Mouse (Mus musculus): ENCODE measurements around the gene Atxn7. TPM values are rescaled to one million over a fixed set of nuclear protein-coding genes. Genes with fewer than 3 reads are reported as not detected.

The Atxn7 gene
- polyA plus RNA-seq, 1 experiment from 2014 or later: 2.7 TPM

GRCm38 (mm10) chr14:13970513-13970912, 9.3 kb downstream of the Atxn7 start:
- Histone ChIP-seq H3K36me3 (ENCODE audit: control insufficient read depth, insufficient read depth) (no peaks in the 10 kb centered on the region), H3K4me3 (ENCODE audit: low read length) (no peak overlapping the region), H3K27ac (ENCODE audit: low read length) (no peak overlapping the region), H3K9me3 (replicated peaks; ENCODE audit: control insufficient read depth, low read length) (no peaks in the 10 kb centered on the region), H3K27me3 (ENCODE audit: control insufficient read depth, insufficient read depth, low read length) (peaks cover 7% of the 10 kb centered on the region; the same call in 1 of the 2 replicates), H3K9ac (ENCODE audit: low read length) (no peak overlapping the region), H3K4me1 (ENCODE audit: control insufficient read depth, insufficient read depth, low read length) (peaks cover 5% of the 10 kb centered on the region), H3K4me2 (ENCODE audit: low read depth, low read length) (no peak overlapping the region)
- ATAC-seq (replicated peaks; ENCODE audit: extremely low read depth, insufficient read depth, low FRiP score): no peak
- WGBS: 90% methylated on average over 3 of the region's 3 CpGs

- Histone ChIP-seq H3K4me1 (ENCODE audit: control insufficient read depth, insufficient read depth, low read length) (peaks cover 5% of the 10 kb centered on the region), H3K9me3 (replicated peaks; ENCODE audit: control insufficient read depth, low read length) (no peaks in the 10 kb centered on the region), H3K4me2 (ENCODE audit: low read depth, low read length) (no peak overlapping the region), H3K27ac (ENCODE audit: low read length) (no peak overlapping the region), H3K9ac (ENCODE audit: low read length) (no peak overlapping the region), H3K36me3 (ENCODE audit: control insufficient read depth, insufficient read depth) (no peaks in the 10 kb centered on the region), H3K4me3 (ENCODE audit: low read length) (no peak overlapping the region), H3K27me3 (ENCODE audit: control insufficient read depth, insufficient read depth, low read length) (peaks cover 7% of the 10 kb centered on the region; the same call in 1 of the 2 replicates)
- WGBS: 48% methylated on average over 6 of the region's 6 CpGs
- no peak; the same call in 1 of the 2 replicates for ATAC-seq (replicated peaks; ENCODE audit: extremely low read depth, insufficient read depth, low FRiP score)
These were observed 10.5 kb downstream of the Atxn7 start for GRCm38 (mm10) chr14:13971644-13972234.

- Histone ChIP-seq H3K4me2 (ENCODE audit: low read depth, low read length) (no peak overlapping the region), H3K27me3 (ENCODE audit: control insufficient read depth, insufficient read depth, low read length) (no peaks in the 10 kb centered on the region), H3K9me3 (replicated peaks; ENCODE audit: control insufficient read depth, low read length) (no peaks in the 10 kb centered on the region), H3K4me3 (ENCODE audit: low read length) (no peak overlapping the region), H3K36me3 (ENCODE audit: control insufficient read depth, insufficient read depth) (no peaks in the 10 kb centered on the region), H3K4me1 (ENCODE audit: control insufficient read depth, insufficient read depth, low read length) (0 out of 2 replicates have a peak, but pooled peaks cover 2% of the 10 kb centered on the region), H3K27ac (ENCODE audit: low read length) (no peak overlapping the region), H3K9ac (ENCODE audit: low read length) (no peak overlapping the region)
- 62% methylated on average over 1 of the region's 1 CpGs for WGBS
- ATAC-seq (replicated peaks; ENCODE audit: extremely low read depth, insufficient read depth, low FRiP score): 0 out of 2 replicates have a peak, but pooled peaks have one; percentile 28
These were observed 16.3 kb downstream of the Atxn7 start for GRCm38 (mm10) chr14:13977498-13977897.

- Histone ChIP-seq H3K27ac (ENCODE audit: low read length) (no peak overlapping the region), H3K36me3 (ENCODE audit: control insufficient read depth, insufficient read depth) (no peaks in the 10 kb centered on the region), H3K4me1 (ENCODE audit: control insufficient read depth, insufficient read depth, low read length) (0 out of 2 replicates have a peak, but pooled peaks cover 2% of the 10 kb centered on the region), H3K4me2 (ENCODE audit: low read depth, low read length) (no peak overlapping the region), H3K27me3 (ENCODE audit: control insufficient read depth, insufficient read depth, low read length) (no peaks in the 10 kb centered on the region), H3K4me3 (ENCODE audit: low read length) (no peak overlapping the region), H3K9ac (ENCODE audit: low read length) (no peak overlapping the region), H3K9me3 (replicated peaks; ENCODE audit: control insufficient read depth, low read length) (no peaks in the 10 kb centered on the region)
- 40% methylated on average over 2 of the region's 2 CpGs for WGBS
- no peak for ATAC-seq (replicated peaks; ENCODE audit: extremely low read depth, insufficient read depth, low FRiP score)
These were observed 20.0 kb downstream of the Atxn7 start for GRCm38 (mm10) chr14:13981286-13981685.

- WGBS: 37% methylated on average over 2 of the region's 2 CpGs
- no peaks in the 10 kb centered on the region for H3K36me3 ChIP-seq (ENCODE audit: control insufficient read depth, insufficient read depth)
- H3K9ac ChIP-seq (ENCODE audit: low read length): no peak overlapping the region
- 0 out of 2 replicates have a peak, but pooled peaks cover 2% of the 10 kb centered on the region for H3K4me1 ChIP-seq (ENCODE audit: control insufficient read depth, insufficient read depth, low read length)
- no peak overlapping the region for H3K27ac ChIP-seq (ENCODE audit: low read length)
- H3K9me3 ChIP-seq (replicated peaks; ENCODE audit: control insufficient read depth, low read length): no peaks in the 10 kb centered on the region
- ATAC-seq (replicated peaks; ENCODE audit: extremely low read depth, insufficient read depth, low FRiP score): no peak
- H3K4me3 ChIP-seq (ENCODE audit: low read length): no peak overlapping the region
- no peak overlapping the region for H3K4me2 ChIP-seq (ENCODE audit: low read depth, low read length)
- no peaks in the 10 kb centered on the region for H3K27me3 ChIP-seq (ENCODE audit: control insufficient read depth, insufficient read depth, low read length)
These were observed 20.9 kb downstream of the Atxn7 start for GRCm38 (mm10) chr14:13982174-13982573.

DNA sequence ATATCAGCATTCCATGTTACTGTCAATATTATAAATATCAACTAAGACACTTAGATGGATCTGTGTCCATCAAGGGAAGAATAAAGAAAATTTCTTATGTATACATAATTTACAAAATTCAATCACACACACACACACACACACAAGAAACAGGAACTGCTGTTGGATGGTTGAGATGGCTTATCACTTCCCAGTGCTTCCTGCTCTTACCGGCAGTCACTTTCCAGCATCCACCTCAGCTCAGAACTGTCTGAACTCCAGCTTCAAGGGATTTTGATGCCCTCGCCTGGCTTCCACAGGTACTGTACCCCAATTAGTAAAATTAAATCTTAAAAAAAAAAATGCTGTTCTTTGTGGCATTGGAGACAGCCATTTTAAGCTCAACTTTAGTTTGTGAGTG, 27.2 kb downstream of the Atxn7 start:
- Histone ChIP-seq H3K27me3 (ENCODE audit: control insufficient read depth, insufficient read depth, low read length) (no peaks in the 10 kb centered on the region), H3K4me1 (ENCODE audit: control insufficient read depth, insufficient read depth, low read length) (no peaks in the 10 kb centered on the region), H3K9ac (ENCODE audit: low read length) (no peak overlapping the region), H3K27ac (ENCODE audit: low read length) (no peak overlapping the region), H3K4me2 (ENCODE audit: low read depth, low read length) (no peak overlapping the region), H3K9me3 (replicated peaks; ENCODE audit: control insufficient read depth, low read length) (no peaks in the 10 kb centered on the region), H3K36me3 (ENCODE audit: control insufficient read depth, insufficient read depth) (no peaks in the 10 kb centered on the region), H3K4me3 (ENCODE audit: low read length) (no peak overlapping the region)
- 43% methylated on average over 2 of the region's 2 CpGs for WGBS
- no peak for ATAC-seq (replicated peaks; ENCODE audit: extremely low read depth, insufficient read depth, low FRiP score)

DNA sequence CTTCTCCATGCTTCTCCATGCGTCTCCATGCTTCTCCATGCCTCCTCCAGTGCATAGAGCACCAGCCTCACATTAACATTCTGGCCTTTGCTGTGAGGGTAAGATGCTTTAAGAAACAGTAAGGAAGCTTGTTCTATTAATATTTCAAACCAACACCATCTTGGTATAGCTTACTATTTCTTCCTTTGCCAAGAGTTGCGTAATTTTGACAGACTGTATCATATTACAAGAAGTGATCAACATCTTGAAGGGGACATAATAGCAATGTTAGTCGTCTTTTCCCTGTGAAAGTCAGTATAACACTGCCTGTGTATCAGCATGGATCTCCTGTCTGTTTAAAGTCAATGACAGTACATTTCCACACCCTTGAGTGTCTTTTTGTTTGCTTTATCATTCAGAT, 29.5 kb downstream of the Atxn7 start:
- ATAC-seq (replicated peaks; ENCODE audit: extremely low read depth, insufficient read depth, low FRiP score): no peak
- H3K27me3 ChIP-seq (ENCODE audit: control insufficient read depth, insufficient read depth, low read length): no peaks in the 10 kb centered on the region
- H3K9ac ChIP-seq (ENCODE audit: low read length): no peak overlapping the region
- no peak overlapping the region for H3K4me3 ChIP-seq (ENCODE audit: low read length)
- H3K4me1 ChIP-seq (ENCODE audit: control insufficient read depth, insufficient read depth, low read length): peaks cover 9% of the 10 kb centered on the region
- no peak overlapping the region for H3K27ac ChIP-seq (ENCODE audit: low read length)
- no peaks in the 10 kb centered on the region for H3K36me3 ChIP-seq (ENCODE audit: control insufficient read depth, insufficient read depth)
- 80% methylated on average over 3 of the region's 3 CpGs for WGBS
- no peak overlapping the region for H3K4me2 ChIP-seq (ENCODE audit: low read depth, low read length)
- H3K9me3 ChIP-seq (replicated peaks; ENCODE audit: control insufficient read depth, low read length): no peaks in the 10 kb centered on the region

DNA sequence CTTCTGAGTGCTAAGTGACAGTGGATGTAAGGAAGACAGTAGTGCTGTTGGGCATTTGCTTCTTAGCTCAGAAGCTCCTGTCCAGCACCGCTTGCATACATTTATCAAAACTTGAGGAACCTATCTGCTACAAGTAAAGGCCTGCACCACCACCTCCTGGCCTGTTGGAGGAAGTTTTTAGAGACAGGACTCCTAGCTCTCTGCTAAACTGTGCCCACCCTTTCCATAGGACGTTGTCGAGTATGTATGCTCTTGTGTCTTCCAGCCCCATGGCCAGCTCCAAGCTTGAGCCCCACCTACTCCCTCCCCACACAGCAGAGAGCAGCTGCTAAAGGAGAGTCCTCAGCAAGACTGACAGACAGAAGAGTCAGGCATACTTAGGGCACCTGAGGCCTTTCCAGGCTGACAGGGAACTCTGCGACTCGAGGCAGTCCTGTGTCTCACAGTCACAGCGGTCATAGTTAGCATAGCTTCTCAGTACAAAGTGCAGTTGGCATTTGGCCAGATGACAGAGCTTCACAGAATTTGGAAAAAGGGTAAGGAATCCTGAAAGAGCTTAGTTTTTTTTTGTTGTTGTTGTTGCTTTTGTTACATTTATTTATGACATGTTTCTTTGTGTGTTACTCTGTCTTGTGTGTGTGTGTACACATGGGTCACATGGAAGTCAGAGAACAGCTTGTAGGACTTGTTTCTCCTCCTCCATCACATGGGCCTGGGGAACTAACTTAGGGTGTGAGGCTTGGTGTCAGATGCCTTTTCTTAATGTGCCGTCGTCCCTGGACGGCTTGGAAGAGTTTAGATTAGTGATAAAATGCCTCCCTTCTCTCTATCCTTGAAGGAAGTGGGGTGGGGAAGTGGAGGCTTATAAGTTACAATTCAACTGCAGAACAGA, 34.2 kb downstream of the Atxn7 start:
- no peaks in the 10 kb centered on the region for H3K27me3 ChIP-seq (ENCODE audit: control insufficient read depth, insufficient read depth, low read length)

DNA sequence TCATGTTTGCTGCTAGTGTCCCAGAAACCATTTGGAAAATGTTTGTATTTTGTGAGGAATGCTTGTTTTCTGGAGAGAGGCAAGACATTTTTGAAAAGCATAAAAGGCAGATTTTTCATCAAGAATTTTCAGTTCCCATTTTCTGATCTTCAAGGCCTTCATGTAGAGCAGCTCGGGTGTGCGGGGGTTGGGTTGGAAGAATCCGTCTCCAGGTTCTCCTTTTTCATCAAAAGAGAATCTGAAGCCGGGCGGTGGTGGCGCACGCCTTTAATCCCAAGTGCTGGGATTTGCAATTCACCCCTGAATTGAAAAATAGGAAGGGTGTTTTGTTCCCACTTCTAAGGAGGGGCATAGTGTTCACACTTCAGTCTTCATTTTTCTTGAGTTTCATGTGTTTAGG, 41.5 kb downstream of the Atxn7 start:
- H3K9me3 ChIP-seq (replicated peaks; ENCODE audit: control insufficient read depth, low read length): no peaks in the 10 kb centered on the region
- WGBS: 93% methylated on average over 7 of the region's 7 CpGs
- no peak for ATAC-seq (replicated peaks; ENCODE audit: extremely low read depth, insufficient read depth, low FRiP score)

More for the DNA sequence above, 34.2 kb downstream of the Atxn7 start:
- Histone ChIP-seq H3K27ac (ENCODE audit: low read length) (no peak overlapping the region), H3K36me3 (ENCODE audit: control insufficient read depth, insufficient read depth) (no peaks in the 10 kb centered on the region), H3K4me3 (ENCODE audit: low read length) (no peak overlapping the region), H3K9me3 (replicated peaks; ENCODE audit: control insufficient read depth, low read length) (no peaks in the 10 kb centered on the region), H3K9ac (ENCODE audit: low read length) (no peak overlapping the region), H3K4me2 (ENCODE audit: low read depth, low read length) (no peak overlapping the region), H3K4me1 (ENCODE audit: control insufficient read depth, insufficient read depth, low read length) (peaks cover 12% of the 10 kb centered on the region)
- 35% methylated on average over 9 of the region's 9 CpGs for WGBS
- ATAC-seq (replicated peaks; ENCODE audit: extremely low read depth, insufficient read depth, low FRiP score): peak; percentile 55

More for the DNA sequence above, 41.5 kb downstream of the Atxn7 start:
- Histone ChIP-seq H3K9ac (ENCODE audit: low read length) (no peak overlapping the region), H3K27me3 (ENCODE audit: control insufficient read depth, insufficient read depth, low read length) (no peaks in the 10 kb centered on the region), H3K4me1 (ENCODE audit: control insufficient read depth, insufficient read depth, low read length) (no peaks in the 10 kb centered on the region), H3K36me3 (ENCODE audit: control insufficient read depth, insufficient read depth) (0 out of 2 replicates have a peak, but pooled peaks cover 2% of the 10 kb centered on the region), H3K27ac (ENCODE audit: low read length) (no peak overlapping the region), H3K4me2 (ENCODE audit: low read depth, low read length) (no peak overlapping the region), H3K4me3 (ENCODE audit: low read length) (no peak overlapping the region)
